Mouse (Mus musculus) adrenal gland, adult 8-10 months (tissue): ENCODE measurements around the gene Bptf. TPM values are rescaled to one million over a fixed set of nuclear protein-coding genes. Genes with fewer than 3 reads are reported as not detected.
"Not testable (repeated sequence)": the region's sequence is repeated elsewhere in the genome, so short reads cannot be mapped to it uniquely, and the experiment has no call there.

Experiments
- DNase-seq: peaks from one replicate; pipeline ENCODE4 v3.0.0; 2022
- total RNA-seq, 4 experiments: library from RNA; stranded (reverse); gene quantifications; 2 replicates each; pipeline ENCODE4 v1.2.4; 2022

The Bptf gene
- total RNA-seq, result 10 to 100 TPM; 40.0 to 68.4 (median 51.1) TPM

DNA sequence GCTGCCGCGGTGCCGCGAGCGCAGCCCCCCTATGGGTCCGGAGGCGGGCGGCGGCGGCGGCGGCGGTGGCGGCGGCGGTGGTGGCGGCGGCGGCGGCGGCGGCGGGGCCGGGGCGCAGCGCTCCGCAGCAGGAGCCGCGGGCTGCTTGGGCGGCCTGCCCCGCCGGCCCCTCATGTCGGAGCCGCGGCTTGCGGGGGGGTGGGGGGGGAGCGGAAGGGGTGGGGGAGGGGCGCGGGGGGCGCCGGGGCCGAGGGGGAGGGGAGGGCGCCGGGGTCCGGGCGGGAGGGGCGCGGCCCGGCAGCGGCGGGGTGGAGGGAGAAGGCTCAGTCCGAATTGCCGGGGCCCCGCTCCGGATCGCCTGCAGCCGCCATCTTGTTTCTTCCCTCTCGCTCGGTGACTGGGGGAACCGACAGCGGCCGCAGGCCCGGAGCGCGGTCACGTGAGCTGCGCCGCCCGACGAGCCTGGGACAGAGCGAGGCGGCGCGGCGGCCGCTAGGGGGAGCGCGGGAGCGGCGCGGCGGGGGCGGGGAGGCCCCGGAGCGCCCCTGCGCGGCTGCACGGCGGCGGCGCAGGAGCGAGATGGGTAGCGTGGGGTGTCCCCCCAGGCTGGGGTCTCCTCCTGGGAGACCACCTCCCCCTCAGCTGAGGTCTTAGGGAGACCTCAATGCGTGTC lies at the start of gene Bptf:
TSS of gene Bptf (minus strand) at position 379 of the 673 bp plus-strand sequence.
- DNase-seq, result peak; percentile 85

- no peak for DNase-seq
These were observed 29.3 kb upstream of the Bptf start for GRCm38 (mm10) chr11:107161215-107161614.

- no peak for DNase-seq
These were observed 27.1 kb upstream of the Bptf start for GRCm38 (mm10) chr11:107159034-107159433.

DNA sequence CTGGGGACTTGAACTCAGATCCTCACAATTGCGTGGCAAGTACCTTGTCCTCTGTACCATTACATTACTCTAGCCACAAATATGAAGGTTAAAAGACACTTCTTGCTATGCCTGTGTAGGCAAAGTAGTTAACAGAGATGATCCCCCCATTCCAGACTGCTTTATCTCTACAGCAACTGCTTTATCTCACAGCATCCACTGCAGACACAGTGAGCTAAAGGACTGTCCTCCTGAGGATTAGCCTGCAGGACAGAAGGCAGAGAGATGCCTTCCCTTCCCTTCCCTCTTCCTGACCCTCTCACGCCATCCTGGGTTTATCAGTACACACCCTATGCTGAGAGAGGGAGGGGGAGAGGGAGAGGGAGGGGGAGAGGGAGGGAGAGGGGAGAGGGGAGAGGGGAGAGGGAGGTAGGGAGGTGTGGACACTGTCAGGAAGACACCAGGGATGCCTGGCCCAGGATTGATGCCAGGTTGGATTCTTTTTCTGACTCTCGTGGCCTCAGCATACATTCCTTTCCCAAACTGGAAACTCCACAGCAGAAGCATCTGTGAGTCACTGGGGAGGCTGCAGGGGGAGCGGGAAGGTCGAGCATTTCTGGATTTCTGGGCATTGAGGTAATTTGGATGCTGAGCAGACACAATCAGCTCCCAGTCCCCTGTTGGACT lies 25.2 kb upstream of the Bptf start:
- no peak for DNase-seq

DNA sequence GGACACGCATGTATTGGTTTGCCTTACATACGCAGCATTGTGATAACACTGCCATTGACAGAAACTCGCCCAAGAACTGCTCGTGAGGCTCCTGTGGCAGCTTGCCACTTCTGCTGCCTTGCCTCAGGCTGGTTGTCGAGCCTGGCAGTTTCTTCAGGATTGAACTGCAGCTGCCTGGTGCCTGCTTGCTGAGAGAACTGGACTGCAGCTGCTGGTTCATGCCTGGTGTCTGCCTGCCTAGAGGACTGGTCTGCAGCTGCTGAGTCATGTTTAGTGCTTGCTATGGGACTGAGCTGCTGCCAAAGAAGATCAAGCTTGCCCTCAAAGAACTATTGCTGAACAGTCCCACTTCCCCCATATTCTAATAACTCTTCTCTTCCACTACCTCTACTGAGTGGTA lies 23.4 kb upstream of the Bptf start:
- DNase-seq, result no peak

DNA sequence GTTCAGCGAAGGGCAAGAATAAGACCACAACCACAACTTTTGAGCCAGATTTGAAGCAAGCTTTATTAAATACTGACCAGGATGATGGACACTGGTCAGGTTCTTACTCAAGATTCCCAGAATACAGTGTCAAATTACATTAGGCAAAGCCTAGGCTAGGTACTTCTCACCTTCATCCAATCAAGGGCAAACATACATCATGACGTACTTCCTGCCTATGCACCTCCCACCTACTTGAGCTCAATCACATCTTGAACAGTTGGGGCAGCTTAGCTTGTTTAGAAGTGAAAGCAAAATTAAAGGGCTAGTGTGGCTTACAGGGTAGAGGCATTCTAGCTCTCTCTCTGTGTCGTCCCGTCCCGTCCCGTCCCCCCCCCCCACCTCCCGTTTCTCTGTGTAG lies 22.5 kb upstream of the Bptf start:
- no peak for DNase-seq

DNA sequence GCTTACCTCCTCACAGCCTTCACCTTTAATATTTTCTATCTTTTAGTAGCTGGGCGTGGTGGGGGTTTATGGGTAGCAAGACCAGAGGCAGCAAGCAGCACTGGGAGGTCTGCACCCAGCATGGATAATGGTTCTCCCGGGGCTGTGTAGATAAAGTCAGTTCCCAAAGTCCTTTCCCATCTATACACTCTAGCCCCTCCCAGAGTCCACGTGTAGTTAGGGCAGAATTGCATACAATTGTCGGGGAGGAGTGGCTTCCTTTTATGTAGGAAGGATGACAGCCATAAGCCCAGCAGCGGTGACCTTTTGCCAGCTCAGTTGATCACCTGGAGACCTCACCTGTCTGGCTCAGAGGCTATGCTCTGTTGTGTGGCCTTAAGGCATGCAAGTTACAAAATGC lies 21.7 kb upstream of the Bptf start:
- DNase-seq, result no peak

DNA sequence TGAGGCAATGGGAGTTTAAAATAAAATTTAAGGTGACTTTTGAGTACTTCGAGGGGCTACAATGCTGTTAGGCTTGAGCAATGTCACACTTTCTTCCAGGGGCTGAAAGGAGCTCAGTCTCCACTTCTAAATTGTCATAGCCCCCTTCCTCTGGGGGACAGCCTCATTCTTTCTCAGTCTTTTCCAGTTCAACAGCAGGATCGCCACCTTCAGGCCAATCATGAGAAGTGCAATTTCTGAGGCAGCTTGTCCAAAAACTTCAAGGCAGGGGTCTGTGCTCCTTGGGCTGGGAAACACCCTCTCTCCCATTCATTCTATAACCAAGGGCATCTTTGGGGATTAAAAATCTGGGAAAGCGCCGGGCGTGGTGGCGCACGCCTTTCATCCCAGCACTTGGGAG lies 19.9 kb upstream of the Bptf start:
- DNase-seq, result no peak

DNA sequence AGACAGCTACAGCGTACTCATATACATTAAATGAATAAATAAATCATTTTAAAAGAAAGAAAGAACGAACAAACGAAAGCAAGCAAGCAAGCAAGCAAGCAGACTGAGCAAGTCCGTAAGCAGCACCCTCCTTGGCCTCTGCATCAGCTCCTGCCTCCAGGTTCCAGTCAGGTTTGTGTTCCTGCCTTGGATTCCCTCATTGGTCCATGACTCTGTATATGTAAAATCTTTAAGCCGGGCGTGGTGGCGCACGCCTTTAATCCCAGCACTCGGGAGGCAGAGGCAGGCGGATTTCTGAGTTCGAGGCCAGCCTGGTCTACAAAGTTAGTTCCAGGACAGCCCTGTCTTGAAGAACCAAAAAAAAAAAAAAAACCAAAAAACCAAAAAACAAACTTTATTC lies 12.0 kb upstream of the Bptf start:
- not testable (repeated sequence) for DNase-seq

DNA sequence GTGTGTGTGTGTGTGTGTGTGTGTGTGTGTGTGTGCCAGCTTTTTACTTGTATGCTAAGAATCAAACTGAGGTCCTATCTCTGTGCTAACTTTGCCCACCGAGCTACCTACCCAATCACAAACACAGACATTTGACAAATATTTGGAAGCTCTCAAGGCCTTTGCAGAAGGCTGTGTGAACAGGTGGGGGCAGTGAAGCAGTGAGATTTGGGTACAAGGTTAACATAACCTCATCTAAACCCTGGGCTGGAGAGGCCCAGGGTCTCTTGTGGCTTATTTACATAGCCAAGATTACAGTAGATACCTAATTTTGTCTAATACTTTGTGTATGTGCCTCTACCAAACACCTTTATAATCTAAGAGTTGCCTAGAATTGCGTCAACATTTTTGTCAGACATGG lies 10.5 kb upstream of the Bptf start:
- no peak for DNase-seq

DNA sequence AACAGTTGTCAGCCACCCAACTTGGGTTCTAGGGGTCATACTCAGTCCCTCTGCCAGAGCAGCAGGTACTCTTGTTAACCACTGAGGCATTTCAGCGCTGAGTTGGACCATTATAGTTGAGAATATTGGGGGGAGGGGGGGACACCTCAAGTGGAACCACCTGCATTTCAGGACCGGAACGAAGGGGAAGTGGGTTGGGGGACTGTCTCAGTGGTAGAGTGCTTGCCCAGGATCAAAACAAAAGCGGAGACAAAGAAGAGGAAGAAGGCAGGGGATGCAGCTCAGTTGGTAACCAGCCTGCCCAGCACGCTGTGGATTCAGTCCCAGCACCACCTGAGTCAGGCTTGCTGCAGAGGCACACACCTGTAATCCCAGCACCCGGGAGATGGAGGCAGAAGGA lies 8.8 kb upstream of the Bptf start:
- DNase-seq, result no peak

DNA sequence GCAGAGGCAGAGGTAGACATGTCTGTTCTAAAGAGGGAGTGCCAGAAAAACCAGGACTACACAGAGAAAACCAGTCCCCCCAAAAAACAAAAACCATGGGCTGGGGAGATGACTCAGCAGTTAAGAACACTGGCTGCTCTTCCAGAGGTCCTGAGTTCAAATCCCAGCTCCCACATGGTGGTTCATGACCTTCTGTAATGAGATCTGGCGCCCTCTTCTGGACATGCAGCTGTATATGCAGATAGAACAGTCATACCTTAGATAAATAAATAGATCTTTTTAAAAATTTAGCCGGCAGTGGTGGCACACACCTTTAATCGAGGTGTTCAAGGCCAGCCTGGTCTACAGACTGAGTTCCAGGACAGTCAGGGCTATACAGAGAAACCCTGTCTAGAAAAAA lies 6.7 kb upstream of the Bptf start:
- DNase-seq, result no peak

- no peak for DNase-seq
These were observed 5.7 kb upstream of the Bptf start for GRCm38 (mm10) chr11:107137593-107137992.

- DNase-seq, result not testable (repeated sequence)
These were observed 4.5 kb upstream of the Bptf start for GRCm38 (mm10) chr11:107136458-107136857.

GRCm38 (mm10) chr11:107135741-107136140 lies 3.8 kb upstream of the Bptf start:
- no peak for DNase-seq

DNA sequence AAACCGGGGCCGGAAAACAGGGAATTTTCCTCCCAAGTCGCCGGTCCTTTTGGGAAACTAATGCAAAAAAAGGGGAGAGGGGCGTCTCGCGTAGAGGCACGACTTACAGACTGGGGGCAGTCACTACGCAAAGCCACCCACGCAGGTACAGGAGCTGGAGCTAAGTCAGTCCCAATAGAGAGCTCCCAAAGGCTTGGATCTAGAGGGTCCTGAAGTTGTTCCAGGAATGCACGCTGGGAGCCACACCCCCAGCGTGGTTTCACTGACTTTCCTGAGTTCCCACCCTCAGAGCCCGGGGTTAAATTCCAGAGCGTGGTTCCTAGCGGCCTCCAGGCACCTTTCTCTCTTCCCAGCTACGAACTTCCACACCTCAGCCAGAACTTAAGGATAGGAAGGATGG lies 499 bp upstream of the Bptf start:
- peak; percentile 25 for DNase-seq

- peak; percentile 51 for DNase-seq
These were observed 813 bp downstream of the Bptf start for GRCm38 (mm10) chr11:107130879-107131748.

- no peak for DNase-seq
These were observed 1.6 kb downstream of the Bptf start for GRCm38 (mm10) chr11:107130221-107130788.

DNA sequence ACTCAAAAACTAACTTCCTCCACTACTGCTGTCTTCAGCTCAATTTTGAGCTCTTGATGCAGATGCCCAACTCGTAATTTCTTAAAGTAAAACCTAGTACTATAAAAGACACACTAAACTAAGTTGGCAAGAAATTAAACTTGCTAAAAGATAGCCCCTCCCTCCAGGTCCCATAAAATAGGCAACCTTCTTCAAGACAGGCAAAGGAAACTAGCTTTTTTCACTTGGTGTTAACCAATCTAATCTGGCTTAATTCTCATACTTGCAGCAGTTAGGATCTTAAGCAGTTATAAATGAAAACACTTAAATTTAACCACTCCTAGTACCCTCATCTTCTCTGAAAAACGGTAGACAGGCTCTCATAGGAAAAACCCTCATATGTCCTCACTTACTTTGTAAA lies 2.3 kb downstream of the Bptf start:
- no peak for DNase-seq

- DNase-seq, result not testable (repeated sequence)
These were observed 5.2 kb downstream of the Bptf start for GRCm38 (mm10) chr11:107126716-107127115.

GRCm38 (mm10) chr11:107125011-107125410 lies 6.9 kb downstream of the Bptf start:
- DNase-seq, result no peak

- DNase-seq, result peak; percentile 60
These were observed 7.6 kb downstream of the Bptf start for GRCm38 (mm10) chr11:107124327-107124731.

DNA sequence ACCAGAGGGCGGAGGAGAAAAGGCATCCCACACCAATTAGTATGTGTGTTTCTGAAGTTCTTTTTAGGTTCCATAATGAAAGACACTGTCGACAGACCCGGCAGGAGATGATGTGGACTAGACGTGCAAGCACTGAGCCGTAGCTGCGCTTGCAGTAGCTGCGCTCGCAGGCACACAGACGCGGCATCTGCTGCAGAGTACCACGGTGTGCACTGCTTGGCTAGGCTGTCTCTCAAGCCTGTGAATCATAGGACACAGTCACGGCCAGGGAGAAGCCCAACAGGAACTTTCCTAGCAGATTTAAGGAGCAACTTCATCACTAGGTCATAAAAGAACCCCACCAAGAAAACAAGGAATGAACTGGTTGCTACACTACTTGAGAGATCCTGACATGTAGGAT lies 14.1 kb downstream of the Bptf start:
- no peak for DNase-seq
